Mouse (Mus musculus): Measurements from ENCODE around the gene Crybg3.

GRCm38 (mm10) chr16:59599411-59600265, 1.1 kb downstream of the Crybg3 start:
- TF ChIP-seq ZMIZ1 (IDR thresholded peaks at IDR 0.05; ENCODE audit: low read depth, low read length) = no peak
- TF ChIP-seq POLR2A (IDR thresholded peaks at IDR 0.05; ENCODE audit: low read depth, low read length) = no peak
- TF ChIP-seq CTCF (conservative IDR thresholded peaks at IDR 0.05 in 1 of 2, IDR thresholded peaks at IDR 0.05 in 1 of 2; ENCODE audit: low read depth in 2 of 2, low read length in 2 of 2) = no peak
- no peak for TF ChIP-seq UBTF (IDR thresholded peaks at IDR 0.05; ENCODE audit: low read depth, low read length)
- no peak for TF ChIP-seq ELF1 (IDR thresholded peaks at IDR 0.05; ENCODE audit: low read depth, low read length)
- TF ChIP-seq MEF2A (IDR thresholded peaks at IDR 0.05; ENCODE audit: borderline replicate concordance, low read depth, low read length) = no peak
- TF ChIP-seq GABPA (IDR thresholded peaks at IDR 0.05; ENCODE audit: insufficient replicate concordance, low read depth, low read length) = no peak
- TF ChIP-seq EP300 (IDR thresholded peaks at IDR 0.05; ENCODE audit: low read length) = no peak
